Mouse (Mus musculus) small intestine, adult 2 months (tissue): ENCODE measurements around the gene Scamp1.

ENCODE experiments used
- CTCF ChIP-seq: fragments of 200-500 bp; IDR thresholded peaks from 2 replicates; pipeline ENCODE4 v1.5.1; 2012; ENCODE audit warnings: low read depth, mild to moderate bottlenecking, control low read depth, inconsistent platforms, low read length, moderate library complexity, mixed read lengths; ENCODE audit not compliant: insufficient replicate concordance, insufficient read length; ENCODE audit errors: extremely low read depth
- POLR2A ChIP-seq: fragments of 200-500 bp; IDR thresholded peaks from 2 replicates; pipeline ENCODE4 v1.6.1; 2012; ENCODE audit warnings: low read depth, mild to moderate bottlenecking, control low read depth, inconsistent platforms, low read length, moderate library complexity

GRCm38 (mm10) chr13:94178401-94179040 lies 107.1 kb downstream of the Scamp1 start:
- TF ChIP-seq CTCF (no peak), POLR2A (no peak)
